Mouse (Mus musculus): ENCODE results near the gene Spred1. TPM values are rescaled to one million over a fixed set of nuclear protein-coding genes. Genes with fewer than 3 reads are reported as not detected.

The Spred1 gene
- polyA plus RNA-seq, 1 experiment from 2014 or later = 15.1 TPM

GRCm38 (mm10) chr2:117146026-117146425 is 24.9 kb downstream of the Spred1 start:
- no peak for ATAC-seq (ENCODE audit: insufficient read depth, low FRiP score, low read depth)
- H3K27ac ChIP-seq = no peak overlapping the region
- WGBS = 84% methylated on average over 2 of the region's 2 CpGs
- no peaks in the 10 kb centered on the region for H3K27me3 ChIP-seq (replicated peaks)
- H3K9me3 ChIP-seq = no peaks in the 10 kb centered on the region
- no peak overlapping the region for H3K4me2 ChIP-seq
- no peaks in the 10 kb centered on the region for H3K36me3 ChIP-seq
- H3K9ac ChIP-seq = no peak overlapping the region
- 0 out of 2 replicates have a peak, but pooled peaks cover 3% of the 10 kb centered on the region for H3K4me1 ChIP-seq
- no peak overlapping the region for H3K4me3 ChIP-seq (replicated peaks)

DNA sequence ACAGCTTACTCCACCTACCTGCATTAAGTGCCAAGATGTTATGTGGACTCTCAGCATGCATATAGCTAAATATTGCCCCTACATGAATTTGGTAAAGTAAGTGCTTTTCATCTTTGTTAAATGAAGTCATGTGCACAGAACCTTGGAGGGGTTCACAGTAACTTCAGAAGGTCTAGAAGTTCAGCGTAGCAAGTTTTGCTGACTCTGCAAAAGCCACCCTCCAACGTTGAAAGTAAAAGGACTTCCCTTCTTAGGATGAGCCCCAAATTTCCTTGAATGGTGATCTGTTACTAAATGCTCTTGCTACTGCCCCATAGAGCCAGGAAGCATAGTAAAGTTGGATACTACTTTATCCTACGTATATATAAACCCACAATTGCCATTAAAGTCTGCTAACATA is 25.4 kb downstream of the Spred1 start:
- 75% methylated on average over 3 of the region's 3 CpGs for WGBS

DNA sequence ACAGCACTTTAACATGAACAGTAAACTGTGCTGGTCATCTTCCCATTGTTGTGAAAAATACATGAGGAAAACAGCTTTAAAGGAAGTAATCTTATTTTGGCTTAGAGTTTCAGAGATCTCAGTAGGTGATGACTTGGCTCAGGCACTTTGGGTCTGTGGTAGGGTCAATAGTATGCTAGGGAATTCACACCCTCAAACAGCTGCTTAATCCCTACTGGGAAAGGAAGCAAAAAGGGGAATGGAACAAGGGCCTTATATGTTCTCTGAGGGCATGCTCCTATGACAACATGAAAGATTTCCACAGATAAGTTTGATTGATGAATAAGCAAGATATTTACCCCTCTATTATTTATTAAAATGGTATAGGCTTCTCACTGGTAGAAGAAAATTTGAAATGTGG is 31.0 kb downstream of the Spred1 start:
- Histone ChIP-seq H3K4me1 (0 out of 2 replicates have a peak, but pooled peaks cover 3% of the 10 kb centered on the region), H3K27ac (no peak overlapping the region), H3K9me3 (no peaks in the 10 kb centered on the region), H3K4me2 (no peak overlapping the region), H3K9ac (no peak overlapping the region), H3K27me3 (replicated peaks) (no peaks in the 10 kb centered on the region), H3K4me3 (replicated peaks) (no peak overlapping the region), H3K36me3 (no peaks in the 10 kb centered on the region)
- no peak for ATAC-seq (ENCODE audit: insufficient read depth, low FRiP score, low read depth)

More for the DNA sequence above, 25.4 kb downstream of the Spred1 start:
- Histone ChIP-seq H3K36me3 (no peaks in the 10 kb centered on the region), H3K4me1 (0 out of 2 replicates have a peak, but pooled peaks cover 3% of the 10 kb centered on the region), H3K4me3 (replicated peaks) (no peak overlapping the region), H3K4me2 (no peak overlapping the region), H3K27me3 (replicated peaks) (no peaks in the 10 kb centered on the region), H3K27ac (no peak overlapping the region), H3K9ac (no peak overlapping the region), H3K9me3 (no peaks in the 10 kb centered on the region)
- no peak for ATAC-seq (ENCODE audit: insufficient read depth, low FRiP score, low read depth)

- Histone ChIP-seq H3K36me3 (peaks cover 3% of the 10 kb centered on the region), H3K9ac (no peak overlapping the region), H3K9me3 (no peaks in the 10 kb centered on the region), H3K4me1 (no peaks in the 10 kb centered on the region), H3K4me3 (replicated peaks) (no peak overlapping the region), H3K4me2 (no peak overlapping the region), H3K27me3 (replicated peaks) (no peaks in the 10 kb centered on the region), H3K27ac (no peak overlapping the region)
- ATAC-seq (ENCODE audit: insufficient read depth, low FRiP score, low read depth) = no peak
- 71% methylated on average over 2 of the region's 2 CpGs for WGBS
These were observed 47.2 kb downstream of the Spred1 start for GRCm38 (mm10) chr2:117168379-117168778.

- no peaks in the 10 kb centered on the region for H3K4me1 ChIP-seq
- WGBS = 54% methylated on average over 3 of the region's 3 CpGs
- no peaks in the 10 kb centered on the region for H3K27me3 ChIP-seq (replicated peaks)
- no peak for ATAC-seq (ENCODE audit: insufficient read depth, low FRiP score, low read depth)
- H3K9me3 ChIP-seq = no peaks in the 10 kb centered on the region
- H3K4me2 ChIP-seq = no peak overlapping the region
- no peak overlapping the region for H3K27ac ChIP-seq
- H3K9ac ChIP-seq = no peak overlapping the region
- H3K4me3 ChIP-seq (replicated peaks) = no peak overlapping the region
- H3K36me3 ChIP-seq = peaks cover 3% of the 10 kb centered on the region
These were observed 47.9 kb downstream of the Spred1 start for GRCm38 (mm10) chr2:117169037-117169436.

DNA sequence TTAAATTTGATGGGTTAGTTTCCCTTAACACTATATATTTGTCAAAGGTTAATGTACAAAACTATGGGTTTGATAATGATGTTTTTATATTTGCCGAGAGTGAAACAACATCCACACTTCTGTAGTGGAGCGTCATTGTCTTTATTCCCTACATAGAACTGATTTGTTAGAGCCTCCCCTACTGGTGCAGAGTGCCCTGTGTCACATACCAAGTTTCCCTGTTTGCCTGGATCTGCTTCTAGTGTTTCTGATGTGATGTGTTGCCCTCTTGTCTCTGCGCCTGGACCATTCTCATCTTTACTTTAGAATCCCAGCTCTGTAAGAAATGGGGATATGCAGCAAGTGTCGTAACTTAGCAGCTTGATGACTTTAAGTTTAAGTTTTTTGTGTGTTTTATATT is 51.8 kb downstream of the Spred1 start:
- ATAC-seq (ENCODE audit: insufficient read depth, low FRiP score, low read depth) = no peak
- H3K9me3 ChIP-seq = no peaks in the 10 kb centered on the region
- H3K27me3 ChIP-seq (replicated peaks) = no peaks in the 10 kb centered on the region
- no peak overlapping the region for H3K4me2 ChIP-seq
- peaks cover 10% of the 10 kb centered on the region; the same call in 1 of the 2 replicates for H3K36me3 ChIP-seq
- WGBS = 74% methylated on average over 4 of the region's 4 CpGs
- no peaks in the 10 kb centered on the region for H3K4me1 ChIP-seq
- no peak overlapping the region for H3K27ac ChIP-seq
- H3K4me3 ChIP-seq (replicated peaks) = no peak overlapping the region
- H3K9ac ChIP-seq = no peak overlapping the region

DNA sequence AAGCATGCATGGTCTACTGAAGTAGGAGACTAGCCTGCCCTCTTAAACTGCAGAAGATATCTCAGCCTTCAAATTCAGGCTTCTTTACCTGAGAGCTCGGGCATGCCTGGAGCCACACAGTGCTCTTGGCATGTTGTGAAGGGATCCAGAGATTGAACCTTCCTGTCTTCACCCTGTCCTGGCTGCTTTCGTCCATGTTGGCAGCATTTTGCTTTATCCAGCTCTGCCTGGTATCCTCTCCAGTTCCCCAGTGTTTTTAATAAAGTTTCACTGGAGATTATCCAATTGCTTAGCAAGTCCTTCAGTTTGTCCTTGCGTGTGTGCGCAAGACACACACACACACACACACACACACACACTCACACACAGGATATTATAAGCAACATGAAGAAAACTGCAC is 54.9 kb downstream of the Spred1 start:
- ATAC-seq (ENCODE audit: insufficient read depth, low FRiP score, low read depth) = no peak
- WGBS = 90% methylated on average over 4 of the region's 4 CpGs
- Histone ChIP-seq H3K9me3 (no peaks in the 10 kb centered on the region), H3K27ac (no peak overlapping the region), H3K27me3 (replicated peaks) (no peaks in the 10 kb centered on the region), H3K4me3 (replicated peaks) (no peak overlapping the region), H3K4me1 (no peaks in the 10 kb centered on the region), H3K9ac (no peak overlapping the region), H3K4me2 (no peak overlapping the region), H3K36me3 (peaks cover 10% of the 10 kb centered on the region; the same call in 1 of the 2 replicates)

GRCm38 (mm10) chr2:117176937-117177336 is 55.8 kb downstream of the Spred1 start:
- no peak overlapping the region for H3K9ac ChIP-seq
- 66% methylated on average over 4 of the region's 4 CpGs for WGBS
- H3K4me1 ChIP-seq = no peaks in the 10 kb centered on the region
- H3K9me3 ChIP-seq = no peaks in the 10 kb centered on the region
- H3K27me3 ChIP-seq (replicated peaks) = no peaks in the 10 kb centered on the region
- no peak overlapping the region for H3K4me3 ChIP-seq (replicated peaks)
- no peak overlapping the region for H3K4me2 ChIP-seq
- ATAC-seq (ENCODE audit: insufficient read depth, low FRiP score, low read depth) = no peak
- H3K27ac ChIP-seq = no peak overlapping the region
- H3K36me3 ChIP-seq = peaks cover 10% of the 10 kb centered on the region; the same call in 1 of the 2 replicates

DNA sequence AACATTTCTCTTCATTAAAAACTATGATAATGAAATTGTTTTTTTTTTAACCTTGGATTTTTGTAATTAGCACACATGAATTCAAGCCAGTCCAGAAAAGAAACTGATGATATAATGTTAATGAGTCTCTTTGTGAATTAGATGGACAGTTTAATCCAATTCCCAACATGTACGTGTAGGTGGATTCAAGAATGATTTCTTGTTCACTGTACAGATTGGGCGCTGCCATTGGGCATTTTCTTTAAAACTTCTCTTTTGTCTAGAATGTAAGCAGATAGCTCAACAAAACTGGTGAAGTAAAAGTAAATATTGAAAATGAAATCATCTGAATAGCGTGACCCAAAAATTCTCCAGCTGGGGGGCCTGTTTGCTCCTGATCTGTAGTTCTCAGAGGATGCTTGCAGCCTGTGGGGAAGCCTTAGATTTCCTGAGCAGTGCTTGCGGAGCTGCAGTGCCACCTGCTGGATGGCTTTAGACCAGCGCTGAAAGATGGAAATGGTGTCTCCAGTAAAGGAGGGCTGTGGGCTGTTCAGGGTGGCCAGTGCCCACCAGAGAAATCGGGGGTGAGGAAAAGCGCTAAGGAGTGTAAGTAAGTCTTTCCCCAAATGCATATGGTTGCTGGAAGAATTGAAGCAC is 59.2 kb downstream of the Spred1 start:
- WGBS = 38% methylated on average over 7 of the region's 7 CpGs
- peak; percentile 39; the same call in 1 of the 2 replicates for ATAC-seq (ENCODE audit: insufficient read depth, low FRiP score, low read depth)
- no peaks in the 10 kb centered on the region for H3K27me3 ChIP-seq (replicated peaks)
- no peak overlapping the region for H3K27ac ChIP-seq
- H3K4me1 ChIP-seq = no peaks in the 10 kb centered on the region
- H3K9ac ChIP-seq = no peak overlapping the region
- H3K4me2 ChIP-seq = no peak overlapping the region
- peaks cover 17% of the 10 kb centered on the region for H3K36me3 ChIP-seq
- H3K4me3 ChIP-seq (replicated peaks) = no peak overlapping the region
- H3K9me3 ChIP-seq = no peaks in the 10 kb centered on the region

DNA sequence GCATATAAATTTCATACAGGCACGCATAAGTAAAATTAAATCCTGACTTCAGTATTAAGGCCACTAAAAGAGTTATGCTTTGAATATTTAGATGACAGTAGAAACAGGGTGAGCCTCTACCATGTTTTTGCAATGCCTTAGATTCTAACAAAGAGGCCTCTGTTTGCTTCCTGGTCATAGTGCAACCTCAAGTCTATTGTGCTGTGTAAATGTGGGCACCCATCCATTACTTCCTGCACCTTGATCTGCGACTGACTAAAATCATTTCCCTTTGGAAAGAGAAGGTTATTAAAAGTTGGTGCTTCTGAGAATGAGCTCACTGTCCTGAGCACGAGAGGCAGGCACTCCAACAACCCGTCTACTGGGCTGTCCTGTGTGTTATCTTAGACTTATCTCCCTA is 64.4 kb downstream of the Spred1 start:
- Histone ChIP-seq H3K4me1 (no peaks in the 10 kb centered on the region), H3K4me2 (no peak overlapping the region), H3K9ac (no peak overlapping the region), H3K9me3 (no peaks in the 10 kb centered on the region), H3K27me3 (replicated peaks) (no peaks in the 10 kb centered on the region), H3K27ac (no peak overlapping the region), H3K36me3 (peaks cover 15% of the 10 kb centered on the region), H3K4me3 (replicated peaks) (no peak overlapping the region)
- no peak for ATAC-seq (ENCODE audit: insufficient read depth, low FRiP score, low read depth)
- 81% methylated on average over 4 of the region's 4 CpGs for WGBS

- Histone ChIP-seq H3K4me3 (replicated peaks) (no peak overlapping the region), H3K9me3 (no peaks in the 10 kb centered on the region), H3K9ac (no peak overlapping the region), H3K27ac (no peak overlapping the region), H3K4me2 (no peak overlapping the region), H3K27me3 (replicated peaks) (no peaks in the 10 kb centered on the region), H3K36me3 (peaks cover 4% of the 10 kb centered on the region), H3K4me1 (no peaks in the 10 kb centered on the region)
- ATAC-seq (ENCODE audit: insufficient read depth, low FRiP score, low read depth) = no peak
These were observed 69.7 kb downstream of the Spred1 start for GRCm38 (mm10) chr2:117190915-117191314.

- no peak for ATAC-seq (ENCODE audit: insufficient read depth, low FRiP score, low read depth)
- Histone ChIP-seq H3K4me1 (no peaks in the 10 kb centered on the region), H3K36me3 (no peaks in the 10 kb centered on the region), H3K27ac (no peak overlapping the region), H3K4me3 (replicated peaks) (no peak overlapping the region), H3K4me2 (no peak overlapping the region), H3K9me3 (no peaks in the 10 kb centered on the region), H3K27me3 (replicated peaks) (no peaks in the 10 kb centered on the region), H3K9ac (no peak overlapping the region)
These were observed 73.1 kb downstream of the Spred1 start for GRCm38 (mm10) chr2:117194309-117194708.

DNA sequence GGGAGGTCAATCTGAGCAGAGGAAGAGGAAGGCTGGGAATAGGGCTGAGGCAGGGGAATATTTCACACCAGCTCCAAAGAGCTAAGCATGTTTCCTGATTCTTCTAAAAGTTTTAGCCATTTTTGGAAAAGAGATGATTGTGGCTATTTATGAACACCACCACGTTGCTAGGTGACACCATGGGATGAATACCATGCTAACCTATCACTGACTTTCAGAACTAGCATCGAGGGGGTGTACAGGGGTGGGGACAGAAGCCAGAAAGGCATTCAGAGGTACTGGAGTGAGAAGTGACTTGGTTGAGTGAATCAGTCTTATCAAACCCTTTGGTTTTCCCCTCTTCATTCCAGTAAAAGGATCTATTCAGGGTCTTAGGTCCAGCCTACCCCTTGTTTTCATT is 74.0 kb downstream of the Spred1 start:
- no peak overlapping the region for H3K27ac ChIP-seq
- H3K36me3 ChIP-seq = no peaks in the 10 kb centered on the region
- no peak overlapping the region for H3K4me3 ChIP-seq (replicated peaks)
- H3K4me2 ChIP-seq = no peak overlapping the region
- no peaks in the 10 kb centered on the region for H3K27me3 ChIP-seq (replicated peaks)
- WGBS = 52% methylated on average over 2 of the region's 2 CpGs
- H3K9ac ChIP-seq = no peak overlapping the region
- ATAC-seq (ENCODE audit: insufficient read depth, low FRiP score, low read depth) = no peak
- H3K4me1 ChIP-seq = no peaks in the 10 kb centered on the region
- no peaks in the 10 kb centered on the region for H3K9me3 ChIP-seq

All from stomach, embryonic 15.5 days (tissue).